Mouse (Mus musculus) megakaryocyte, embryonic 14.5 days (primary cell): Measurements from ENCODE around the gene Rab5a. TPM values are rescaled to one million over a fixed set of nuclear protein-coding genes. Genes with fewer than 3 reads are reported as not detected.
"Not testable (repeated sequence)": the region's sequence is repeated elsewhere in the genome, so short reads cannot be mapped to it uniquely, and the experiment has no call there.

Source experiments
- H3K27me3 ChIP-seq: replicated peaks from 2 replicates; pipeline ENCODE3; 2012; ENCODE audit warnings: inconsistent platforms
- H3K36me3 ChIP-seq: replicated peaks from 2 replicates; pipeline ENCODE3; 2012; ENCODE audit warnings: low read length, inconsistent platforms, mixed read lengths
- H3K4me1 ChIP-seq: 2 replicates; pipeline ENCODE4 v1.6.1; 2012; ENCODE audit warnings: inconsistent platforms
- H3K4me3 ChIP-seq: replicated peaks from 2 replicates; pipeline ENCODE3; 2012; ENCODE audit warnings: moderate library complexity, mild to moderate bottlenecking, inconsistent platforms
- H3K9me3 ChIP-seq: 2 replicates; pipeline ENCODE4 v1.6.1; 2012; ENCODE audit warnings: inconsistent platforms
- FLI1 ChIP-seq: IDR thresholded peaks from 2 replicates; pipeline ENCODE4 v1.6.1; 2012; ENCODE audit warnings: low read length, inconsistent platforms, mixed read lengths
- GATA1 ChIP-seq: IDR thresholded peaks from 3 replicates; pipeline ENCODE4 v1.6.1; 2012; ENCODE audit warnings: mixed read lengths, low read length, inconsistent platforms, borderline replicate concordance
- polyA plus RNA-seq: library from polyadenylated mRNA; stranded (reverse); fragments of >175 nt; gene quantifications from 2 replicates; pipeline ENCODE4 v1.2.3, GENCODE M21; 2012; ENCODE audit warnings: low replicate concordance; ENCODE audit not compliant: insufficient read depth

The Rab5a gene
- polyA plus RNA-seq, 1 experiment = 7.2 TPM

DNA sequence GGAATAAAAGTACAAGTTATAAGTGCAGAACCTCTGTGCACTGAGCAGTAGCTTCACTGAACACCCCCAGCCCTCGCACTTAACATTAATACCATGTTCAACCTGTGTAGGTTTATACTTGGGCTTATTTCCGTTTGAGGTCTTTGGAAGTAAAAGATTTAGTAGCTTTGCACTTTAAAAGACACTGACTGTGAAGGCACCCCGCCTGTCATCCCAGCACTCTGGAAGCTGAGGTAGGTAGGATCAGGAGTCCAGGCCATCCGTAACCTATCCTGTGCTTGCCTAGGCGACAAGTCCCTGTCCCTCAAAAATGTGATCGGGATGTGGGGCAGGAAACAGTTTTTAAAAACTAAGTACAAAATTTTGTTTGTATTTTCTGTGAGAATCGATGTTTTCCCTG lies 1.4 kb downstream of the Rab5a start:
- peak overlapping the region; percentile 97 for H3K4me3 ChIP-seq
- TF ChIP-seq FLI1 (no peak), GATA1 (no peak)
- H3K36me3 ChIP-seq = peaks cover 29% of the 10 kb centered on the region
- peaks cover 40% of the 10 kb centered on the region for H3K4me1 ChIP-seq
- no peaks in the 10 kb centered on the region for H3K9me3 ChIP-seq
- H3K27me3 ChIP-seq = no peaks in the 10 kb centered on the region

DNA sequence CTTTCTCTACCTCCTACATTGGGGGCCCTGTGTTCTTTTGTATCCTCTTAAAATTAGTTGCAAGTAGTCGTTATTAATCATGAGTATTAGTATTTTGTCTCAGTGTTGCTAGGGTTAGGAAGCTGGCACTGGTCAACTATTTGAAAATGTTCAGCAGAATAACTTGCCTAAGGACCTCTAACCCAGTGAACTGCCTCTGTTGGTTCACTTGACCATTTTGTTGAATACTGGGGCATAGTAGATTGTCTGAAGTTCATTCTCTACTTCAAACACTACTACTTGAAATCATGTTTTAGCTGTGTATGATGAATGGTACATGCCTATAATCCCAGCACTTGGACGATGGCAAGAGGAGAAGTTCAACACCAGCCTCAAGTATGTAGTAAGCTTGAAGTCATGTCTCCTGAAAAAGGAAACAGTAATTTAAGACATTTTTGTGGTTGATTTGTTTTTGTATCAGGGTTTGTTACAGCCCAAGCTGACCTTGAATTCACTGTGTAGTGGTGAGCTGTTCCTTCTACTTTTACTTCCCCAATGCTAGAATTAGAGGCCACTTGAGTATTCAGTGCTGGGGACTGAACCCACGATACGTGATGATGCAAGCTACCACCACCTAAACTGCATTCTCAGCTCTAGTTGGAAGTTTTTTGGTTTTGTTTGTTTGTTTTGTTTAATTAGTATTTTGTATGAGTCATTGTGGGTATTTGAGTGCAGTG lies 9.4 kb downstream of the Rab5a start:
- Histone ChIP-seq H3K36me3 (peaks cover 83% of the 10 kb centered on the region), H3K4me1 (peaks cover 20% of the 10 kb centered on the region), H3K4me3 (no peak overlapping the region), H3K9me3 (no peaks in the 10 kb centered on the region), H3K27me3 (no peaks in the 10 kb centered on the region)
- TF ChIP-seq GATA1 (no peak), FLI1 (no peak)

DNA sequence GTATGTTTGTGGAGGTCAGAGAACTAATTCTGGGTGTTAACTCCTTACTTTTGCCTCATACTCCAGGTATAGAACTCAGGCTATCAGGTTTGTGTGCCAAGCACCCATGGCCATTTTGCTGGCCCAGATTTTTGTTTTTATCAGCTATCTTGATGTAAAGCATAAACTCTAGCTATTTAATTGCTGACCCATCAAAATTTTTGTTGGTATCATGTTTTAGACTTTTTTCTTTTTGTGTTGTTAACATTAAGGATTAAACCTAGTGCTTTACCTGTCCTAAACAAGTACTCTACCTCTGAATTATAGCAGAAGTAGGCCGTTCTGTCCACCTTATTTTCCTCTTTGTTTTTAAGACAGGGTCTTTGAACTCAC lies 10.0 kb downstream of the Rab5a start:
- Histone ChIP-seq H3K4me1 (peaks cover 20% of the 10 kb centered on the region), H3K9me3 (no peaks in the 10 kb centered on the region), H3K36me3 (peaks cover 83% of the 10 kb centered on the region), H3K4me3 (no peak overlapping the region), H3K27me3 (no peaks in the 10 kb centered on the region)
- no peak for TF ChIP-seq FLI1

- Histone ChIP-seq H3K9me3 (no peaks in the 10 kb centered on the region), H3K27me3 (no peaks in the 10 kb centered on the region), H3K36me3 (peaks cover 82% of the 10 kb centered on the region), H3K4me1 (no peaks in the 10 kb centered on the region), H3K4me3 (no peak overlapping the region)
- TF ChIP-seq FLI1 (no peak), GATA1 (no peak)
These were observed 23.9 kb downstream of the Rab5a start for GRCm38 (mm10) chr17:53502966-53503365.

GRCm38 (mm10) chr17:53512311-53512951 lies 33.4 kb downstream of the Rab5a start:
- peaks cover 15% of the 10 kb centered on the region for H3K36me3 ChIP-seq
- H3K4me3 ChIP-seq = no peak overlapping the region
- H3K4me1 ChIP-seq = no peaks in the 10 kb centered on the region
- H3K27me3 ChIP-seq = no peaks in the 10 kb centered on the region
- TF ChIP-seq GATA1 (no peak), FLI1 (no peak)
- no peaks in the 10 kb centered on the region for H3K9me3 ChIP-seq

DNA sequence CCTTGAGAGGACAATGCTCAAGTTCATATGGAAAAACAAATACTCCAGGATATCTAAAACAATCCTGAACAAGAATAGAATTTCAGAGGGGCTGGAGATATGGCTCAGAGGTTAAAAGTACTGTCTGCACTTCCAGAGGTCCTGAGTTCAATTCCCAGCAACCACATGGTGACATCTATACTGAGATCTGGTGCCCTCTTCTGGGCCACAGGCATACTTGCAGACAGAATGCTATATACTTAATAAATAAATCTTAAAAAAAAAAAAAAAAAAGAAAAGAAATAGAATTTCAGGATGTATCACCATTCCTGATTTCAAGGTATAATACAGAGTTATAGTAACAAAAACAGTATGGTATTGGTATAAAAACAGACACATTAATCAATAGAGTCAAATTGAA lies 40.3 kb downstream of the Rab5a start:
- H3K27me3 ChIP-seq = no peaks in the 10 kb centered on the region
- H3K4me3 ChIP-seq = no peak overlapping the region
- TF ChIP-seq GATA1 (no peak), FLI1 (no peak)
- peaks cover 11% of the 10 kb centered on the region for H3K36me3 ChIP-seq
- H3K4me1 ChIP-seq = no peaks in the 10 kb centered on the region
- H3K9me3 ChIP-seq = peaks cover 3% of the 10 kb centered on the region; the same call in 1 of the 2 replicates

- TF ChIP-seq GATA1 = no peak
- no peak for TF ChIP-seq FLI1
These were observed 41.5 kb downstream of the Rab5a start for GRCm38 (mm10) chr17:53520509-53520908.

GRCm38 (mm10) chr17:53528034-53528433 lies 49.0 kb downstream of the Rab5a start:
- H3K36me3 ChIP-seq = no peaks in the 10 kb centered on the region
- H3K27me3 ChIP-seq = no peaks in the 10 kb centered on the region
- peaks cover 3% of the 10 kb centered on the region; the same call in 1 of the 2 replicates for H3K4me1 ChIP-seq
- peaks cover 3% of the 10 kb centered on the region; the same call in 1 of the 2 replicates for H3K9me3 ChIP-seq
- H3K4me3 ChIP-seq = no peak overlapping the region
- TF ChIP-seq GATA1 (no peak), FLI1 (no peak)

More at GRCm38 (mm10) chr17:53520509-53520908, 41.5 kb downstream of the Rab5a start:
- no peaks in the 10 kb centered on the region for H3K27me3 ChIP-seq
- peaks cover 3% of the 10 kb centered on the region; the same call in 1 of the 2 replicates for H3K9me3 ChIP-seq
- no peak overlapping the region for H3K4me3 ChIP-seq
- H3K4me1 ChIP-seq = no peaks in the 10 kb centered on the region
- H3K36me3 ChIP-seq = peaks cover 4% of the 10 kb centered on the region

DNA sequence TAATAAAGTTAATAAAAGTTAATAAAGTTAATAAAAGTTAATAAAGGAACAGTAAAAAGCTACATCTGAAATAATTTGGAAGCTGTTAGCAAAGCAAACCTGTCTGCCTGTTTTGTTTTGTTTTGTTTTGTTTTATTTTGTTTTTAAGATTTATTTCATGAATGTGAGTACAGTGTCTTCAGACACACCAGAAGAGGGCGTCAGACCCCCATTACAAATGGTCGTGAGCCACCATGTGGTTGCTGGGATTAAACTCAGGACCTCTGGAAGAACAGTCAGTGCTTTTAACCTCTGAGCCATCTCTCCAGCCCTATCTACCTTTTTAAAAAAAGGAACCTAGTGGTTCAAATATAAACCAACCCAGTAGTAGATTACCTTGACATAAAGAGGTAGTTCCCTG lies 52.1 kb downstream of the Rab5a start:
- Histone ChIP-seq H3K9me3 (no peaks in the 10 kb centered on the region), H3K27me3 (no peaks in the 10 kb centered on the region), H3K36me3 (no peaks in the 10 kb centered on the region), H3K4me1 (peaks cover 3% of the 10 kb centered on the region; the same call in 1 of the 2 replicates), H3K4me3 (no peak overlapping the region)
- TF ChIP-seq GATA1 (no peak), FLI1 (no peak)

DNA sequence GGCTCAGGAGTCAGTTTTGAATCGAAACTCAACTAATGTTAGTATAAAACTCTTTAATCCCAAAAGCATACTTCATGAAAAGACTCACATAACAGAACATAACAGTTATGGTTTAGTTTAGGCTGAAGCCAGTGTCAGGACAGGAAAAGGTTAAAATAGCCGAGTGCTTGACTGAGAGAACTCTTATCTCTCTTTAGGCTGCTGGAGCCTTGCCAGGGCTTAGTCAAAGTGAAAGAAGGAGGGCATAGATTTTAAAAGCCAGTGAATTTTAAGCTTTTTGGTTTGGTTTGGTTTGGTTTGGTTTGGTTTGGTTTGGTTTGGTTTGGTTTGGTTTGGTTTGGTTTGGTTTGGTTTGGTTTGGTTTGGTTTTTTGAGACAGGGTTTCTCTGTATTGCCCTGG lies 53.4 kb downstream of the Rab5a start:
- TF ChIP-seq GATA1 (no peak), FLI1 (no peak)
- no peak overlapping the region for H3K4me3 ChIP-seq

DNA sequence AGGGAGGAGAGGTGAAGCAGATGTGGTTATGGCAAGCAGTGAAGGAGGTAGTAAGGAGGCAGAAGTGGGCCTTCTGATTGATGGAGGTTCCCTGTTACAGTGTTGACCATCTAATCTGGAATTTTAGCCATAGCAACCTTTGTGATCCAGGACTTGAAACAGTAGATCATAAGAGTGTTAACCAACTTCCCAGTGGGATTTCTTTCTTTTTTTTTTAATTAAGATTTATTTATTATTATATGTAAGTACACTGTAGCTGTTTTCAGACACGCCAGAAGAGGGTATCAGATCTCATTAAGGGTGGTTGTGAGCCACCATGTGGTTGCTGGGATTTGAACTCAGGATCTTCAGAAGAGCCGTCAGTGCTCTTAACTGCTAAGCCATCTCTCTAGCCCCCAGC lies 60.3 kb downstream of the Rab5a start, which contains the start of gene Pp2d1:
Pp2d1 (minus strand) TSS at position 101 of the 400 bp plus-strand sequence.
- H3K4me3 ChIP-seq, H3K4me1 ChIP-seq, H3K9me3 ChIP-seq, H3K27me3 ChIP-seq, H3K36me3 ChIP-seq: not testable (repeated sequence)

More for the DNA sequence above, 53.4 kb downstream of the Rab5a start:
- Histone ChIP-seq H3K4me1 (peaks cover 3% of the 10 kb centered on the region; the same call in 1 of the 2 replicates), H3K9me3 (no peaks in the 10 kb centered on the region), H3K27me3 (no peaks in the 10 kb centered on the region), H3K36me3 (no peaks in the 10 kb centered on the region)
